Mouse (Mus musculus) right cerebral cortex, postnatal 14 days (tissue): ENCODE results near the gene Ncapg.

Experiments used
- DNase-seq: peaks from one replicate; pipeline ENCODE4 v3.0.0; 2022

Ncapg gene

DNA sequence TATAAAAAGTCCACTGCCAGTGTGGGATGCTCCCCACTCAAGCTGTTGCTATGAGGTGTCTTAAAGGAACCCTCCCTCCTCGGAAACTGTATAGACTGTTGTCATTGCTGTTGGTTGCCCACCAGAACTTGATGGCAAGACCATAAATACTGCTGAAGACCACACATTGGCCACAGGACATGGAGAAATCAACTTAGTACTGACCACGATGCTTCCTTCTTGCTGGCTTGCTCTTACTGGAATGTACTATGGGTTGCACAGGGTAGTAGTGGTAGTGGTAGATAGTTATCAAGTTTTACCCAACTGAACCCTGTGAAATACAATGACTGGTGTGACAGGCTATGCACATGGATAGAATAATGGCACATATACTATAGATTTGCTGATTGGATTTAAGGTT, 37.1 kb downstream of the Ncapg start:
- DNase-seq, result no peak

- no peak for DNase-seq
Measured at GRCm38 (mm10) chr5:45709653-45710052, 39.9 kb downstream of the Ncapg start.

- no peak for DNase-seq
Measured at GRCm38 (mm10) chr5:45718848-45719488, 49.2 kb downstream of the Ncapg start.

DNA sequence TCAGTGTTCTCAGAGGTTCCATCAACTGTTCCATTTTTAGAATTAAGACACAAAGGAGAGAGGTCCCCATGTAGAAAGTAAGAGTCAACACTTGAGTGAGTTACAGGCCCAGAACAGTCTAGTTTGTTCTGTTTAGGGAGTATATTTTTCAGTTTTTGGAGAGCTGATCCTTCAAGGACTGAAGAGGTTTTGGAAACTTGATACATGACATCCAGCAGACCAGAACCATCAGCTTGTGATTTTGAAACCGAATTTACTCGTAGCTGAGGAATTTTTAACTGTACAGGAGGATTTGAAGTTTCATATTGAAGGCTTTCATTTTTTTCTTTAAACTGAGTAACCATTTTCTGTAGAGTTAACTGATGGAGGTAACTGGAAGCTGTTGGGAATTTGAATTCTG, 64.0 kb downstream of the Ncapg start:
- no peak for DNase-seq

DNA sequence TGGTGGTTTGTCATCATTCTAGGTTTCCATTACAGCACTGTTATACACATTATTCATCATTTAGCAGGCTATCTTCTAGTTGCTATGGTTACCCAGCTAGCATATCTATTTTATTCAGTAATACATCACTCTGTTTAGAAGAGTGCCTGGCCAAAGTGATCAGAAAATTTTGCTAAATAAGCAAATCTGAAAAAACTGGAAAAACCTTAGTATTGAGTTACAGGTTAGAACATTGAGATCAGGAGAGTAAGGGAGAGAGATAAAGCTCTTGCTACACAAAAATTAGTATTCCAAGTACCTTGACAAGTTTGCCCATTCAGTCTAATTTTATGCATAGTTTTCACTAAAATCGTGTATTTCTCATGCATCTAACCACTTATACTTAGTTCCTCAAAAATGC, 68.2 kb downstream of the Ncapg start:
- DNase-seq, result no peak
